Mouse (Mus musculus) brain, embryonic 18.5 days (tissue): ENCODE data around the gene Pbrm1.

ENCODE experiments used
- DNase-seq: peaks from one replicate; pipeline ENCODE4 v3.0.0-alpha.2; 2012; ENCODE audit warnings: low read depth, low spot score

Gene Pbrm1

GRCm38 (mm10) chr14:31133023-31133665, 114.2 kb downstream of the Pbrm1 start:
- no peak for DNase-seq

DNA sequence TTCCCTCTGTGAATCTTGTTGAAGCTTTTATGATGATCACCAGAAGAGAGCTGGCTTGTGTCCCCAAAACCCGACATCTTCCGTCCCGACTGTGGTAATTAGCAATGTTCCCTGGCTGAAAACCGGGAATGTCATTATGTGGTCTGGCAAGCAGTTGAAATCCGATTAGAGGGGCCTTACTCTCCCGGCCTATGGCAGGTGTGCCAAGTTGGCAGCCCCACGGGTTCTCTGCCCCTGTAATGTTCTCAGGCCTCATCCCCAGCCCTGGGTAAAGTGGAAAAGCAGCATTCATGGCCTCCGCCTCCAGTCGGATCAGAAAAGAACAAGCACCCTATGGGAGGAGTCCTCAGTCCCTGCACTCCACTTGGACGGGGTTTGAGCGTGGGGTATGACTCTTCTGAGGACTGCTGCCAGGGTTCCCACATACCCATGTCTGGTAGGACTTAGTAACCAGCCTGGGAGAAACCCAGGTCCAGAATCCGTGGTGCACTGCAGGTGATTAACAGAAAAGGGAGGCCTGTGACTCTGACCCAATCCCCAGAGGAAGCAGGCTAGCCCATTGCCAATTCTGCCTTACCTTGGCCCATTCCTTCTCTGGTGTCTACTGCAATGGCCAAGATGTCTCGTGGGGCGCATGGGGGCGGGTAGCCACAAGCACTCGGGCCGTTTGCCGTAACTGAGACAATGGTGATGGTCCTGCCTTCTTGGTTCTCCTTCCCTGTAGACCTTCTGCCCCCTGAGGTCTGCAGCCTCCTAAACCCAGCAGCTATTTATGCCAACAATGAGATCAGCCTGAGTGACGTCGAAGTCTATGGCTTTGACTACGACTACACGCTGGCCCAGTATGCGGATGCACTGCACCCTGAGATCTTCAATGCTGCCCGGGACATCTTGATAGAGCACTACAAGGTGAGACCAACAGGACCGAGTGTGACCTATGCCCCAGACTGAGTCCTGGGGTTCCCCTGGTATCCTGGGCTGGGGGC, 115.4 kb downstream of the Pbrm1 start:
- DNase-seq, result no peak

- no peak for DNase-seq
These were observed 116.8 kb downstream of the Pbrm1 start for GRCm38 (mm10) chr14:31135495-31136410.

DNA sequence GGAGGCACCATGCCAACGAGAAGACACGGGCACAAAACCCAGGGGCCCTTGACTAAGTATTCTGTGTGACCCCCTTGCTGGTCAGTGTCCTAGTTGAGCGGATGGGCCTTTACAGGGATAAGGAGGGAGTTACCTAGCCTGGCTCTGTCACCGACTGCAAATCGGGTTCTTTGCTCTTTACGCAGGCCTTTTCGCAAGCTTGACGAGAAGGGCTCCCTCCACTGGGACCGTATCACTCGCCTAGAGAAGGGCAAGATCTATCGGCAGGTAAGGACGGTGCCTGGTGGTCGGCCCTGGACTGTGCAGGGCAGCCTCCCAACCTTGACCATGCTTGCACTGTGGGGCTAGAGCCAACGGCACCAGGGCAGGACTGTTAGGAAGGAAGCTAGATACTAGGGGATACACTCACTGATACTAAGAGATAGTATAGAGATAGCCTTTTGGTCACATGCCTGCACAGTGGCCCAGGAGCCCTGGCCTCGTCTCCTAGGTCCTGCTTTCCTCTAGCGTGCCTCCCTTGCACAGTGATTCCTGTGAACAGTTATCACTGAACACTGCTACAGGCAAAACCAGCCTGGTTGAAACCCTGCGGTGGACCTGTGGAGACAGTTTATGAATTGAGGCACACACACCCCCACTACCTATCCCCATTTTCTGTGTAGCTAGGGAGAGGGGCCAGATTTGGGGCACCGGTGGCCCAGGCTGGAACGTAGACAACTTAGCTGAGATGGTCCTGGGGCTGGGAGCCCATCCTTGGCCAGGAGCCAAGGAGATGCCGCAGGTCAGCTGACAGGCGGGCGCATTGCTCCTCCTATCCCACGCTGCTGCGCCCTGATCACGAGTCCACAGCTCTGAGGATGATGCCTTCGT, 117.7 kb downstream of the Pbrm1 start:
- DNase-seq, result no peak

GRCm38 (mm10) chr14:31137281-31137595, 118.3 kb downstream of the Pbrm1 start:
- DNase-seq, result no peak

DNA sequence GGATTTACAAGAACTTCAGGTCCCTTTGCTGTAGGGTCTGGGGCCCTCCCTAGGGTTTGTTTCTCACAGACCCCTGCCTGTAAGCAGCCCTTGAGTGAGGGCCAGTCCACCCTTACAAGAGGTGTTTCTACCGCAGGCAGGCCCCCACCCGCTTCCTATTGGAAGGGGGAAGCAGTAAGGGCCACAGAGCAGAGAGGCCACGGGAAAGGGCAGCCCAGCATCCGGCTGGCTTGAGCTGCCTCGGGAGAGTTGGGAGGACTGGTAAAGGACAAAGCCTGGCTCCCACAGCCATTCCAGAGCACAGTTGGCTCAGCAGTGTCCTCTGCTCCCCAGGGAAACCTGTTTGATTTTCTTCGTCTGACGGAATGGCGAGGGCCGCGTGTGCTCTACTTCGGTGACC, 118.9 kb downstream of the Pbrm1 start:
- no peak for DNase-seq

GRCm38 (mm10) chr14:31138219-31138896, 119.4 kb downstream of the Pbrm1 start:
- no peak for DNase-seq

- no peak for DNase-seq
These were observed 120.0 kb downstream of the Pbrm1 start for GRCm38 (mm10) chr14:31138897-31139429.

GRCm38 (mm10) chr14:31139666-31140065, 120.7 kb downstream of the Pbrm1 start:
- DNase-seq, result no peak

DNA sequence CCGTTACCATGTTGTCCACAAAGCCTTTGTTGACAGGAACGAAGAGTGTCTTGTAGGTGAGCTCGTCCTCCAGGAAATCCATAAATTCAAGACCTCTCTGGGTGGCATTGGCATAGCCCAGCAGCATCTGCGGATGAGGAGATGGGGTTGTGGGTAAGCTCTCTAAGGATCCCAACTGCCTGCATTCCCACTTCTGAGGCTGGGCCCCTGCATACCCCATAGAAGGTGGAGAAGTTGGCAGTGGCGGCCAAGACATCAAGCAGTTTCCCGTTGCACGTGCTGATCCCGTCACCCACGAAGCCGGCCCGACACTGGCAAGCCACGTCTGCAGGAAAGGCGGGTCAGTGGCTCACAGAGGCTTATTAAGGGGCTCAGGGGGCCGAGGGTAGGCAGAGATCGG, 121.2 kb downstream of the Pbrm1 start:
- no peak for DNase-seq

GRCm38 (mm10) chr14:31141011-31141410, 122.1 kb downstream of the Pbrm1 start:
- no peak for DNase-seq

DNA sequence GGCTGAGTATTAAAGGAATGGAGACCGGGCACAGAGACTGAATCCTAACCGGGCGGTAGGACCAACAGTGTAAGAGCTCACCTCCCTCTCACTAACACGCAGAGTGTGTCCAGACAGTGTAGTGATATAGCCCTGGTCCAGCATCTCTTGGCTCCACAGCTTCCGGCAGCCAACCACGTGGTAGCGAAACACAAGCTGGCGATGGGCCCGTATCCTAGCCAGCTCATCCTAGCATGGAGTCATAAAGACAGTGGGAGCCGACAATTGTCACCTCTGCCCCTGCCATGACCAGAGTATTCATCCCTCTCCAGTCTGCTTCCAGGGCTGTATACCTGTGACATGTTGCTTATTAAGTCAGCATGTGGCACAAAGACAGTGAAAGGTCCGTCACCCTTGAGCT, 126.8 kb downstream of the Pbrm1 start:
- no peak for DNase-seq

DNA sequence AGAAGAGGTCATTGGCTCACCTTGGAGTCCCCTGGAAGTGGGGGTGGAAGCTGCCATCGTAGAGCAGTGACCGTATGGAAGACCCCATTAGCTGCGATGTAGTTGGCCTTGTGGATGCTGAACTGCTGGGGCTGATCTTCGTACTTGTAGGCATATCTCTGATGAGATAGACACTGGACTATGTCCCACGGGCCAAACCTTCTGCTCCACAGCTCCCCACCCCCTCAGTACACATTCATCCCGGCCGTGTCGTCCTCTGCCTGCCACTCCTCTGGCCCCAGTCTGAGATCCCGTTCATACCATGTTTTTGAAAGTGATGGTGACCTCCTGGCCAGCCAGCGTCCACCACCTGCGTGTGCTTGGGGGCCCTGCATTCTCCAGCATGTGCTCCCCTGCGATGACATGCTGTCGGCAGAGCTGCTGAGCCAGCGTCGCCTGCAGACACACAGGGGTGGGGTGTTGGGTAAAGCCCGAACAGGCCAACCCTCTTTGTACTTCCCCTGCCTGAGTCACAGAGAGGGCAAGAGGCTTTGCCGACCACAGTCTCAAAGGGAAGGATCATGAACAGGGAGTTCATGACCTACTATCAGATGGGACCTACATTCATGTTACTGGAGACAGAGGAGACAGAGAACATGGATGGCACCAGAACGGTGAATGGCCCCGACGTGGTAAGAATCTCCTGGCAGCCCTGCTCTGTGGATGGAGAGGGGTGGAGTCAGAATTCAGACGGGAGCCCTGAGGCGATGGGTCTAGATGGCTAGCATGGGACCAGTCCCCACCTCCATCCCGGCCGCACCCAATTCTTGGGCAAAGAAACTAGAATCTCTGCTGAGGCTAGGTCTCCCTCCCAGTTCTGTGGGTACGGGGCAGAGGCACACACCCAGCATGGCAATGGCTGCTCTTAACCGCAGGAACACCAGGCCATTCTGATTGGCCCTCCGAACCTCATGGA, 141.5 kb downstream of the Pbrm1 start:
- no peak for DNase-seq

DNA sequence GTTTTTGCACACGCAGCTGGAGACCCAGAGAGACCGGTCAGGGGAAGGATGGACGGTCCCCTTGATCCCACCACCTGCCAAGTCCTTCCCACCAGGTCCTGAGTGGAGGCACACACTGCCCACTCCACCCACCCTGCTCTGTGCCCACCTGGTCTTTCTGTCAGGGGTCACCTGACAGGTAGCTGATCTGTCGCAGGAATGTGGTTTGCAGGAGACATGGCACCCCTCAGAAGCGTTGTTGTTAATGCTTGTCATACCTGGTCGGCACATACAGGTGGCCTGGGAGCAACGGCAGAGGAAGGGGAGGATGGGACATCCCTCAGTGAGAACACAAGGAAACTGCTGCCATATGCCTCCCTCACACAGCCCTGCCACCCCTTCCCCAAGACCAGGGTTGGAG, 142.3 kb downstream of the Pbrm1 start:
- DNase-seq, result no peak

DNA sequence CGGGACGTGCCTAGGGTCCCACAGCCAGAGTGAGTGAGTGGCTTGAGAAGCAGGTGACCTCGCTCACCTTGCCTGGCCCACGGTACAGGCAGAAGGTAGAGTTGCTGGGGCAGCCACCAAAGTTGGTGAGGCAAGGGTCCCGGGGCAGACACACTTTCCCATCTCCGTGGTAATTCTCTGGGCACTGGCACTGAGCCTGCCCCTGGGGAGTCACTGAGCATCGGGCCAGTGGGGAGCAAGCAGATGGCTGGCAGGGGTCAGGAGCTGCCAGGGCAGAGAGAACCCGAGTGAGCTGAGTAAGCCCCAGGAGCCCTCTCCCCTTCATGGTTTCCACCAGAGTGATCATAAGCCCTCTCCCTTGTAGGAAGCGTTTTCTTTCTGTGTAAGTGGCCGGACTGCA, 142.7 kb downstream of the Pbrm1 start:
- DNase-seq, result no peak

DNA sequence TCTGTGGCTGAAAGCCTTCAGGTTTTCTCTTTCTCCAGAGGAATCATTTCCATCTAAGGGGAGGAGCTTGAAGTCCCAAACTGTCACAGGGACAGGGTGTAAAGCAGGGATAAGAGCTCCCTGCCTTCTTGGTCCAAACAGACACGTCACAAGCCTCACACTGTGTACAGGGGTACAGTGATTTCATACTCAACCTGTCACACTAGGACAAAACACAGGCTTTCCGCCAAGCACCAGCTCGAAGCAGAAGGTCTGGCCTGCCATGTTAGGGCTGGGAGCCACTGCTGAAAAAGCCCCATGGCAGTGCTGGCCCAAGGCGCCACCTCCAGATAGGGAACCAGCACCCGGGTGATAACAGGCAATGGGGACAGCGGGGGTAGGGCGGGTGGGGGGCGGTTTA, 145.1 kb downstream of the Pbrm1 start:
- no peak for DNase-seq

DNA sequence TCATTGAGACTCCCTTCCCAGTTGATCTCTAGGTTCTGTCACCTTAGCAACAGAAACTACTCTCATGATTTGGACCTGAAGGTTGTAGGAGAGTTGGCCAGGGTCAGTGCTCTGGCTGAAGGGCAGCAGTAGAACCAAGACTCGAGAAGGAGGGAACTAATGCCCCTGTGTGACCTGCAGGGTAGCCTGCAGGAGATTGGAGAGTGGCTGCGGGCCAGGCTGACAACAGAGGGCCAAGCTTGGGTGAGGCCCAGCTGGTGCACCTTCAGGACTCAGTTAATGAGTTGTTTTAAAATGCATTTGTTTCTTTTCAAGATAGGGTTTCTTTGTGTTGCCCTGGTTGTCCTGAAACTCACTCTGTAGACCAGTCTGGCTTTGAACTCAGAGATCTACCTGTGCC, 146.1 kb downstream of the Pbrm1 start:
- no peak for DNase-seq

DNA sequence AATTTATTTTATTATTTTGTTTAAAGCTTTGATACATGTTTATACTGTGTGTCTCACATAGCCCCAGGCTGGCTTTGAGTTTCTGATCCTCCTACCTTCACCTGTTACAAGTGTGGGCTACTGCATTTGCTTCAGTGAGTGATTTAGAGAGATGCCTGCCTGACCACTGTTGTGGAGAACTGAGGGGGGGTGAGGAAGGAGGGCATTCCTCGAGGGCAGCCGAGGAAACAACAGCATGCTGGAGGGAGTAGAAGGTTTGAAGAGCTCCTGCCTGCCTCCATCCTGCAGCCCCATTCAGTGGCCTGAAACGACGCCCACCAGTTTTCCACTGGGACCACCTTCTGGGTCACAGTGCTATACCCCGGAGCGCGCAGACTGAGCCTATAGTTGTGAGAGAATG, 146.5 kb downstream of the Pbrm1 start:
- DNase-seq, result no peak

DNA sequence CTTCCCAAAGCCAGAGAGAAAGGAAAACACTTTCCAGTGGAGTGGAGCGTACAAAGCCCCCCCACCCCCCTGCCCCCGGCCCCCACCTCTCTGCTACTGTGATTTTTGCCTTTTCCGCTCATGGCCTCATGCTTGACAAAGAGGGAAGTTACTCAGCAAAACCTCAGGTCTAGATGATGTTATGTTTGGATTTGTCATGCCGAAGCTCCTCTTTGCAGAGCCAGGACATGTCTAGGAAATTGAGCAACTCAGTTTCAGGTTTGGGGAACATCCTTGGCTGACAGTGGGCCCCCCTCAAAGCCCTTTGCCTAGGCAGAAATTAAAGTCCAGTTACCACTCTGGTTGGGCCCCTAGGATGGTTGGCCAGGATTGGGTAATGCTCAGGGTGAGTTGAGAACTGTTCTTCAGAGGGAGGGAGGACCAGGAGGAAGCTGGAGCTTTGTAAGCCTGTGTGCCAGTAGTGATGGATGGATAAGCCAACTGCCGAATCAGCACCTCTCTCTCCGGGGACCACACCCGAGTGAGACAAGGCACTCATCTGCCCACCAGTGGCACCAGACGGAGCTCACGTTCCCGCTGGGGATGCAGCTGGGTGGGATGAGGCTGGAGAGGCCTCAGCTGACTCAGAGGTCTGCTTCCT, 147.2 kb downstream of the Pbrm1 start:
- no peak for DNase-seq
